Mouse (Mus musculus) embryonic facial prominence, embryonic 11.5 days (tissue): ENCODE results near the gene Map3k4. TPM values are rescaled to one million over a fixed set of nuclear protein-coding genes. Genes with fewer than 3 reads are reported as not detected.
A peak's percentile ranks its signal among the peaks of the same experiment; 100 is the strongest.
"Not testable (repeated sequence)": the region's sequence is repeated elsewhere in the genome, so short reads cannot be mapped to it uniquely, and the experiment has no call there.

Experiments
- ATAC-seq: fragments of 200-750 bp; cut with Nextera tagmentation; replicated peaks from 2 replicates; pipeline ENCODE4 v1.8.0; 2017; ENCODE audit warnings: low read depth; ENCODE audit not compliant: insufficient number of reproducible peaks, low FRiP score, low TSS enrichment
- DNase-seq: peaks from one replicate; pipeline ENCODE4 v3.0.0-alpha.2; 2015; ENCODE audit warnings: low spot score
- H3K27ac ChIP-seq: fragments of 300-500 bp; sonication (generic); replicated peaks from 2 replicates; pipeline ENCODE4 v1.5.1; 2014; ENCODE audit warnings: mild to moderate bottlenecking, low read depth, low read length, control low read depth
- H3K27me3 ChIP-seq: fragments of 300-500 bp; sonication (generic); 2 replicates; pipeline ENCODE4 v1.6.1; 2014; ENCODE audit warnings: mild to moderate bottlenecking, low read length, moderate library complexity, mixed read lengths; ENCODE audit not compliant: control insufficient read depth, insufficient read depth
- H3K36me3 ChIP-seq: fragments of 300-500 bp; sonication (generic); replicated peaks from 2 replicates; pipeline ENCODE4 v1.6.1; 2014; ENCODE audit warnings: low read depth, mild to moderate bottlenecking, low read length, moderate library complexity, mixed read lengths; ENCODE audit not compliant: control insufficient read depth, insufficient read depth
- H3K4me1 ChIP-seq: fragments of 300-500 bp; sonication (generic); 2 replicates; pipeline ENCODE4 v1.6.1; 2014; ENCODE audit warnings: low read length, mixed read lengths; ENCODE audit not compliant: control insufficient read depth, insufficient read depth
- H3K4me2 ChIP-seq: fragments of 300-500 bp; sonication (generic); 2 replicates; pipeline ENCODE4 v1.6.1; 2014; ENCODE audit warnings: low read depth, mild to moderate bottlenecking, control low read depth, low read length, moderate library complexity
- H3K4me3 ChIP-seq: fragments of 300-500 bp; sonication (generic); 2 replicates; pipeline ENCODE4 v1.5.1; 2014; ENCODE audit warnings: low read depth, low read length, control low read depth
- H3K9ac ChIP-seq: fragments of 300-500 bp; sonication (generic); replicated peaks from 2 replicates; pipeline ENCODE4 v1.6.1; 2014; ENCODE audit warnings: mild to moderate bottlenecking, control low read depth, low read length
- H3K9me3 ChIP-seq: fragments of 300-500 bp; sonication (generic); replicated peaks from 2 replicates; pipeline ENCODE4 v1.6.1; 2016; ENCODE audit warnings: mild to moderate bottlenecking, low read length, inconsistent platforms, mixed read lengths; ENCODE audit not compliant: control insufficient read depth
- WGBS: fragments of 180-500 bp; shearing (Covaris S2); extraction: QIAGEN DNeasy Blood & Tissue Kit; methylation state at CpG from one replicate; pipeline ENCODE4 v1.1.7; 2014; 5-methylcytosine and 5-hydroxymethylcytosine counted together
- polyA plus RNA-seq: library from polyadenylated mRNA; unstranded; fragments of >200 nt; fragmentation: Nextera tagmentation; extraction: Ambion mirVana; gene quantifications from 2 replicates; pipeline ENCODE4 v1.2.1, GENCODE M21; 2014

Map3k4 gene
- polyA plus RNA-seq, 1 experiment from 2014 or later = 42.0 TPM

DNA sequence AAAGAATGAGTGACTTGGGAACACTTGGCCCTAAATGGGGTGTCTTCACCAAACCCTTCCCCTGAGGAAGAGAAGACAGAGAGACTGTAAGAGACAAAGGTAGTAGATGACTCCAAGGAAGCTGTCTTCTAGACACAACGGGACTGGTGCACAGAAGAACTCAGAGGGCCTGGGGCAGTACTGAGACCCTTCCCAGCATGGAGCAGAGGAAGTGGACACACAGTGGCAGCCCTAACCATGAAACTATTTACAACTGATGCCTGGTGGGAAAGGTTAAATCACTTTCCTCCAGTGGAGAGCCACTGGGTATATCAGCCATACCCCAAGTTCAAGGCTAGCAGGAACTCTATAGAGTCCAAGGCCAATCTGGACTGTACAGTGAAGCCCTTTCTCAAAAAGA is 26.2 kb downstream of the Map3k4 start:
- H3K4me2 ChIP-seq = no peak overlapping the region
- no peaks in the 10 kb centered on the region for H3K4me1 ChIP-seq
- no peak overlapping the region for H3K27ac ChIP-seq
- no peak overlapping the region for H3K9ac ChIP-seq
- WGBS = 79% methylated on average over 1 of the region's 1 CpGs
- no peak for ATAC-seq
- H3K36me3 ChIP-seq = no peaks in the 10 kb centered on the region; the same call in 1 of the 2 replicates
- DNase-seq = no peak
- no peaks in the 10 kb centered on the region for H3K9me3 ChIP-seq
- H3K27me3 ChIP-seq = no peaks in the 10 kb centered on the region
- no peak overlapping the region for H3K4me3 ChIP-seq

DNA sequence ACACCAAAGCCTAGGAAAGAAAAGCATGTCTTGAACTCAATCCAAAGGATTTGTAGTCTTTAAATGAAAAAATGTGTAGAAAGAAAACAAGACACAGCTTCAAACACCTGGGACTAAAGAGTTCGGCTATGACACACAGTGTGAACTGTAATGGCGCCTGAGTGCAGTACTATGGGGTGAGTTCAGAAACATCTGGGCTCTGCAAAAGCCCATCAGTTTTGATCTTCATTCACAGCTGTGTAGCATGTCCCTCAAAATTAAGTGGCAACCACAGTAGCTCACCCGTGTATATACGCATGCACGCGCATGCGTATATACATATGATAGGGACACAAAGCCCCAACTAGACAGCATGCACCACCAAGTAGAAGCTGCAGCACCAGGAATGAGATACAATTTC is 27.4 kb downstream of the Map3k4 start:
- Histone ChIP-seq H3K9ac (no peak overlapping the region), H3K36me3 (no peaks in the 10 kb centered on the region; the same call in 1 of the 2 replicates), H3K27ac (no peak overlapping the region), H3K4me3 (no peak overlapping the region), H3K4me1 (no peaks in the 10 kb centered on the region), H3K9me3 (no peaks in the 10 kb centered on the region), H3K27me3 (no peaks in the 10 kb centered on the region), H3K4me2 (no peak overlapping the region)
- 0 out of 2 replicates have a peak, but pooled peaks have one; percentile 16 for ATAC-seq
- no peak for DNase-seq
- 92% methylated on average over 7 of the region's 7 CpGs for WGBS

DNA sequence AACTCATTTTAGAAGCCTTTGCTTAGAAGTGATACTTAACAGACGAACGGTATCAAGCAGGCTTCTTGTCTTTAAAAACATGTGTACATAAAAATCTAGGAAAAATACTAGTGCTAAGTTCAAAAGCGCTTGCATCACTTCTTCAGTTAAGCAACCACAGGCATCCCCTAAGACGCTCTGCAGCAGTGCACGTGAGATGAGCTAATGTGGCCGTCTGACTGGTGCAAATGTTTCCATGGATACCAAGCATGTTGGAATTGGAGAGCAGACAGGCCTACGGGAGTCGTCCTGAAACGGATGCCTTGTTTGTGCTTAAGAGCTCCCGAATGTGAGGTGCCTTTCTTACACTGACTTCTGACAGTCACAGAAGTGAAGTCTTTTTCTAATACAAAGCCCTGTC is 27.9 kb downstream of the Map3k4 start:
- Histone ChIP-seq H3K4me3 (no peak overlapping the region), H3K9me3 (no peaks in the 10 kb centered on the region), H3K9ac (no peak overlapping the region), H3K27me3 (no peaks in the 10 kb centered on the region), H3K4me2 (no peak overlapping the region), H3K27ac (no peak overlapping the region), H3K4me1 (no peaks in the 10 kb centered on the region), H3K36me3 (no peaks in the 10 kb centered on the region; the same call in 1 of the 2 replicates)
- WGBS = 41% methylated on average over 10 of the region's 10 CpGs
- DNase-seq = peak; percentile 70
- ATAC-seq = peak; percentile 83; the same call in 1 of the 2 replicates

DNA sequence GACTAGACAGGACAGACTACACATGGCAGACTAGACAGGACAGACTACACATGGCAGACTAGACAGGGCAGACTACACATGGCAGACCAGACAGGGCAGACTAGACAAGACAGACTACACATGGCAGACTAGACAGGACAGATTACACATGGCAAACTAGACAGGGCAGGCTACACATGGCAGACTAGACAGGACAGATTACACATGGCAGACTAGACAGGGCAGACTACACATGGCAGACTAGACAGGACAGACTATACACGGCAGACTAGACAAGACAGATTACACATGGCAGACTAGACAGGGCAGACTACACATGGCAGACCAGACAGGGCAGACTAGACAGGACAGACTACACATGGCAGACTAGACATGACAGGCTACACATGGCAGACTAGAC is 28.8 kb downstream of the Map3k4 start:
- not testable (repeated sequence) for H3K36me3 ChIP-seq, H3K27me3 ChIP-seq, ATAC-seq, H3K27ac ChIP-seq, H3K4me3 ChIP-seq, DNase-seq, H3K4me2 ChIP-seq, H3K9ac ChIP-seq, H3K4me1 ChIP-seq, H3K9me3 ChIP-seq
- WGBS = 91% methylated on average over 1 of the region's 1 CpGs

DNA sequence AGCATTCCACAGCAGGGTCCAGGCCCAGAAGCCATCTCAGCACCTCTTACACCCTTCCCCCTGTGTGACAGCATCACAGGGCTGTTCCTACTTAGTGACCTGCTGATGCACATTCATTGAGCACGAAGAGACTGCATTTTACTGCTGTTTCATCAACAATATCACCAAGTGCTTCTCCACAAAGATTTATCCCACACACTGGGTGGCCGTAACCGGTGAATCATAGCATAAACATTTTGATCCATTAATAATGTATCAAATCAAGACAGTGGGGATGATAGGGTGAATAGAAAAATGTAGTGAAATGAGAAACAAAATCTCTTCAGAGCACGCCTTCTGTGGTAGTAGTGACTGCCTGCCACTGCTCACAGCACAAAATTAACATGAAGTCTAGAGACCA is 29.7 kb downstream of the Map3k4 start:
- H3K36me3 ChIP-seq = no peaks in the 10 kb centered on the region; the same call in 1 of the 2 replicates
- no peaks in the 10 kb centered on the region for H3K4me1 ChIP-seq
- 91% methylated on average over 4 of the region's 4 CpGs for WGBS
- H3K9ac ChIP-seq = no peak overlapping the region
- ATAC-seq = no peak
- no peak overlapping the region for H3K27ac ChIP-seq
- no peak overlapping the region for H3K4me2 ChIP-seq
- H3K4me3 ChIP-seq = no peak overlapping the region
- no peak for DNase-seq
- no peaks in the 10 kb centered on the region for H3K9me3 ChIP-seq
- H3K27me3 ChIP-seq = no peaks in the 10 kb centered on the region

DNA sequence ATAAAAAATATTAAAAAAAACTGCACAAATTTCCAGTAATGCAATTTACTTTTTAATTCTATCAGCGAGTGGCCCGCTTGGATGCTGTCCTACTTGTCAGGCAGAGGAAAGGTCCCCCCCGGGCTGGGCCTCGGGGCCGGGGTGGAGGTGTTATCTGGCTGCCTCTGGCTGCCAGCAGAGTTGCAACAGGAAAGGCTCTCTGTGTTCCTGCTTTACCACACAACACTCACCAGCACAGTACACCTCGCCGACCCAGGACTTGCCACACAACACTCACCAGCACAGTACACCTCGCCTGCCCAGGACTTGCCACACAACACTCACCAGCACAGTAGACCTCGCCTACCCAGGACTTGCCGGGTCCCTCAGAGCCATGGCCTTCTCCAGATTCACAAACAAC is 38.8 kb downstream of the Map3k4 start:
- Histone ChIP-seq H3K27ac (no peak overlapping the region), H3K4me3 (no peak overlapping the region), H3K36me3 (no peaks in the 10 kb centered on the region), H3K27me3 (no peaks in the 10 kb centered on the region), H3K4me2 (no peak overlapping the region), H3K9me3 (no peaks in the 10 kb centered on the region), H3K4me1 (no peaks in the 10 kb centered on the region), H3K9ac (no peak overlapping the region)
- ATAC-seq (no peak), DNase-seq (no peak)
- 93% methylated on average over 10 of the region's 10 CpGs for WGBS

DNA sequence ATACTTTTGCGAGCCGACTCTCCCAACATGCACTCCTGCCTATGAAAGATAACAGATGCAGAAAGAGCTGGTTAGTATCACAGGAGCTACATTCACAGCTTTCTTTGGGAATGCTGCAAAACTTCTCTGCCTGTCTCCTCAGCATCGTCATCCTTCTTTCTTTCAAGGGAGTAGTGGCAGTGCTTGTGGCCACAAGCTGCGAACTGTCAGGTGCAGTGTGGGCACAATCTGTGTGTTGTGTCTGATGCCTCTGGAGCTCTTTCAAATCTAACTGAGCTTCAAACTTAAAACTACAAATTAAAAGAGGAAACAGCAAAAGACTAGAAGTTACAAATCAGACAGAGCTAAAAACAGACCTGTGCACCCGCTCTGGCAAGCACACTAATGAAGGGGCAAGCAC is 40.5 kb downstream of the Map3k4 start:
- WGBS = 85% methylated on average over 5 of the region's 5 CpGs
- H3K4me3 ChIP-seq = no peak overlapping the region
- DNase-seq (no peak), ATAC-seq (no peak)
- H3K27ac ChIP-seq = no peak overlapping the region
- H3K4me1 ChIP-seq = no peaks in the 10 kb centered on the region
- no peaks in the 10 kb centered on the region for H3K27me3 ChIP-seq
- H3K9me3 ChIP-seq = no peaks in the 10 kb centered on the region
- no peaks in the 10 kb centered on the region for H3K36me3 ChIP-seq
- H3K9ac ChIP-seq = no peak overlapping the region
- H3K4me2 ChIP-seq = no peak overlapping the region

DNA sequence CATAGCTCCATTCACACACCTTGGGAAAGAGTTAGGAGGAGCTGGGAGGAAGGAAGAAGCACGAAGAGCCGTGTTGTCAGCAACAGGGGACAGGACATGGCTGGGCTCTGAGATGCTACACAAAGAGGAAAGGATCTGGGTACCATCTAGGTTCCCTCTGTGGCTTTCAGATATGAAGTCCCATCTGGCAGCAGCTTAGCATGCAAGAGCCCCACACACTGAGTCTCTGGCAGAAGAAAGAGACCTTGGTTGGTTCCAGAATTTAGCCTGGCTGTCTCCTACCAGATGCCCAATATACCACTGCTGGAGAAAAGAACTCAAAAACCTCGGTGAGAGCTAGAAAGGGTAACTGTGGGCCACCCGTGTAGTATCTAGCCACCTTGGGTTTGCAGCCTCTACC is 41.3 kb downstream of the Map3k4 start:
- Histone ChIP-seq H3K4me2 (no peak overlapping the region), H3K9ac (no peak overlapping the region), H3K27ac (no peak overlapping the region), H3K27me3 (no peaks in the 10 kb centered on the region), H3K4me3 (no peak overlapping the region), H3K36me3 (no peaks in the 10 kb centered on the region; the same call in 1 of the 2 replicates), H3K9me3 (no peaks in the 10 kb centered on the region), H3K4me1 (no peaks in the 10 kb centered on the region)
- 88% methylated on average over 4 of the region's 4 CpGs for WGBS
- DNase-seq = no peak
- no peak for ATAC-seq
